Mouse (Mus musculus) brain, embryonic 14.5 days (tissue): Measurements from ENCODE around the gene Tulp4.

Experiments used
- CTCF ChIP-seq: fragments of 200-500 bp; IDR thresholded peaks from 2 replicates; pipeline ENCODE4 v1.5.1; 2012; ENCODE audit warnings: inconsistent platforms, mild to moderate bottlenecking, moderate library complexity, borderline replicate concordance; ENCODE audit not compliant: insufficient read depth, insufficient read length; ENCODE audit errors: extremely low read depth
- POLR2A ChIP-seq: fragments of 200-500 bp; IDR thresholded peaks from 2 replicates; pipeline ENCODE4 v1.6.1; 2012; ENCODE audit warnings: mild to moderate bottlenecking, inconsistent platforms, borderline replicate concordance; ENCODE audit not compliant: poor library complexity, insufficient read depth, insufficient read length, severe bottlenecking; ENCODE audit errors: extremely low read depth

GRCm38 (mm10) chr17:6115085-6115484, 8.8 kb downstream of the Tulp4 start:
- TF ChIP-seq CTCF = no peak
- TF ChIP-seq POLR2A = no peak
